Mouse (Mus musculus) liver, embryonic 15.5 days (tissue): ENCODE measurements around the gene 6430548M08Rik. TPM values are rescaled to one million over a fixed set of nuclear protein-coding genes. Genes with fewer than 3 reads are reported as not detected.

Source experiments
- ATAC-seq: fragments of 200-750 bp; cut with Nextera tagmentation; 2 replicates; pipeline ENCODE4 v1.8.0; 2017; ENCODE audit warnings: moderate number of reproducible peaks, mild to moderate bottlenecking, moderate library complexity; ENCODE audit not compliant: insufficient read depth
- H3K27ac ChIP-seq: fragments of 300-500 bp; sonication (generic); replicated peaks from 2 replicates; pipeline ENCODE4 v1.5.1; 2015; ENCODE audit warnings: mild to moderate bottlenecking, inconsistent platforms
- H3K27me3 ChIP-seq: fragments of 300-500 bp; sonication (generic); 2 replicates; pipeline ENCODE4 v1.6.1; 2015; ENCODE audit warnings: mild to moderate bottlenecking, inconsistent platforms
- H3K36me3 ChIP-seq: fragments of 300-500 bp; sonication (generic); replicated peaks from 2 replicates; pipeline ENCODE4 v1.6.1; 2015; ENCODE audit warnings: moderate library complexity, mild to moderate bottlenecking, inconsistent platforms
- H3K4me1 ChIP-seq: fragments of 300-500 bp; sonication (generic); replicated peaks from 2 replicates; pipeline ENCODE4 v1.6.1; 2015; ENCODE audit warnings: inconsistent platforms
- H3K4me2 ChIP-seq: fragments of 300-500 bp; sonication (generic); 2 replicates; pipeline ENCODE4 v1.6.1; 2015; ENCODE audit warnings: moderate library complexity, mild to moderate bottlenecking, inconsistent platforms
- H3K4me3 ChIP-seq: fragments of 300-500 bp; sonication (generic); replicated peaks from 2 replicates; pipeline ENCODE4 v1.5.1; 2015; ENCODE audit warnings: mild to moderate bottlenecking, inconsistent platforms
- H3K9ac ChIP-seq: fragments of 300-500 bp; sonication (generic); 2 replicates; pipeline ENCODE4 v1.6.1; 2015; ENCODE audit warnings: moderate library complexity, mild to moderate bottlenecking, inconsistent platforms
- H3K9me3 ChIP-seq: fragments of 300-500 bp; sonication (generic); replicated peaks from 2 replicates; pipeline ENCODE4 v1.6.1; 2016; ENCODE audit warnings: inconsistent platforms
- WGBS: fragments of 180-500 bp; shearing (Covaris S2); methylation state at CpG from one replicate; pipeline ENCODE4 v1.1.7; 2015; ENCODE audit warnings: mixed read lengths; ENCODE audit not compliant: insufficient replicate concordance; 5-methylcytosine and 5-hydroxymethylcytosine counted together
- polyA plus RNA-seq: library from polyadenylated mRNA; unstranded; fragments of >200 nt; fragmentation: Nextera tagmentation; extraction: Ambion mirVana; gene quantifications from 2 replicates; pipeline ENCODE4 v1.2.1, GENCODE M21; 2015

Gene 6430548M08Rik
- polyA plus RNA-seq, 1 experiment from 2014 or later, result 2.8 TPM

GRCm38 (mm10) chr8:120167821-120168220 lies 53.9 kb downstream of the 6430548M08Rik start:
- no peak for ATAC-seq
- Histone ChIP-seq H3K27ac (no peak overlapping the region), H3K4me3 (no peak overlapping the region), H3K36me3 (no peaks in the 10 kb centered on the region), H3K4me1 (no peaks in the 10 kb centered on the region), H3K4me2 (no peak overlapping the region), H3K9ac (no peak overlapping the region), H3K9me3 (no peaks in the 10 kb centered on the region), H3K27me3 (peaks cover 39% of the 10 kb centered on the region)
- WGBS, result 39% methylated on average over 5 of the region's 5 CpGs

- Histone ChIP-seq H3K9ac (no peak overlapping the region), H3K4me2 (no peak overlapping the region), H3K4me1 (no peaks in the 10 kb centered on the region), H3K9me3 (no peaks in the 10 kb centered on the region), H3K27me3 (peaks cover 45% of the 10 kb centered on the region), H3K4me3 (no peak overlapping the region), H3K27ac (no peak overlapping the region), H3K36me3 (no peaks in the 10 kb centered on the region)
- WGBS, result 43% methylated on average over 8 of the region's 8 CpGs
- ATAC-seq, result no peak
These were observed 55.2 kb downstream of the 6430548M08Rik start for GRCm38 (mm10) chr8:120169119-120169518.

GRCm38 (mm10) chr8:120173195-120173594 lies 59.2 kb downstream of the 6430548M08Rik start:
- Histone ChIP-seq H3K27me3 (peaks cover 66% of the 10 kb centered on the region), H3K27ac (no peak overlapping the region), H3K4me2 (no peak overlapping the region), H3K9ac (no peak overlapping the region), H3K4me1 (peaks cover 5% of the 10 kb centered on the region; the same call in 1 of the 2 replicates), H3K4me3 (no peak overlapping the region), H3K9me3 (no peaks in the 10 kb centered on the region), H3K36me3 (no peaks in the 10 kb centered on the region)
- ATAC-seq, result no peak
- 55% methylated on average over 1 of the region's 1 CpGs for WGBS

- Histone ChIP-seq H3K4me1 (peaks cover 5% of the 10 kb centered on the region), H3K27ac (no peak overlapping the region), H3K9ac (no peak overlapping the region), H3K27me3 (peaks cover 59% of the 10 kb centered on the region), H3K9me3 (no peaks in the 10 kb centered on the region), H3K4me2 (no peak overlapping the region), H3K4me3 (no peak overlapping the region), H3K36me3 (no peaks in the 10 kb centered on the region)
- no peak for ATAC-seq
- 34% methylated on average over 18 of the region's 18 CpGs for WGBS
These were observed 60.7 kb downstream of the 6430548M08Rik start for GRCm38 (mm10) chr8:120174606-120175005.

GRCm38 (mm10) chr8:120176605-120177004 lies 62.7 kb downstream of the 6430548M08Rik start:
- 29% methylated on average over 4 of the region's 4 CpGs for WGBS
- Histone ChIP-seq H3K36me3 (no peaks in the 10 kb centered on the region), H3K4me3 (no peak overlapping the region), H3K27ac (no peak overlapping the region), H3K9ac (no peak overlapping the region), H3K9me3 (no peaks in the 10 kb centered on the region), H3K4me1 (peaks cover 5% of the 10 kb centered on the region), H3K4me2 (no peak overlapping the region), H3K27me3 (peaks cover 57% of the 10 kb centered on the region)
- no peak for ATAC-seq

- Histone ChIP-seq H3K27me3 (peaks cover 56% of the 10 kb centered on the region), H3K36me3 (no peaks in the 10 kb centered on the region), H3K9ac (no peak within 1 kb of the TSS), H3K4me2 (no peak within 1 kb of the TSS), H3K4me1 (peaks cover 5% of the 10 kb centered on the region), H3K27ac (no peak within 1 kb of the TSS), H3K9me3 (no peaks in the 10 kb centered on the region), H3K4me3 (no peak within 1 kb of the TSS)
- 1% methylated on average over 25 of the region's 26 CpGs for WGBS
- ATAC-seq, result no peak
These were observed 63.6 kb downstream of the 6430548M08Rik start, which contains the start of gene Fam92b for GRCm38 (mm10) chr8:120177318-120178123. Fam92b (minus strand) TSS chr8:120177466.

- ATAC-seq, result no peak
- peaks cover 50% of the 10 kb centered on the region for H3K27me3 ChIP-seq
- no peak overlapping the region for H3K27ac ChIP-seq
- H3K4me1 ChIP-seq, result peaks cover 5% of the 10 kb centered on the region
- H3K9ac ChIP-seq, result no peak overlapping the region
- H3K36me3 ChIP-seq, result no peaks in the 10 kb centered on the region
- 17% methylated on average over 10 of the region's 10 CpGs for WGBS
- no peak overlapping the region for H3K4me3 ChIP-seq
- no peaks in the 10 kb centered on the region for H3K9me3 ChIP-seq
- no peak overlapping the region for H3K4me2 ChIP-seq
These were observed 64.2 kb downstream of the 6430548M08Rik start for GRCm38 (mm10) chr8:120178124-120178514.

GRCm38 (mm10) chr8:120179027-120179431 lies 65.1 kb downstream of the 6430548M08Rik start:
- under 1% methylated on average over 10 of the region's 10 CpGs for WGBS
- no peaks in the 10 kb centered on the region for H3K9me3 ChIP-seq
- H3K36me3 ChIP-seq, result no peaks in the 10 kb centered on the region
- peak; percentile 57; the same call in 1 of the 2 replicates for ATAC-seq
- no peak overlapping the region for H3K9ac ChIP-seq
- H3K4me1 ChIP-seq, result peaks cover 5% of the 10 kb centered on the region
- peak overlapping the region; percentile 54 for H3K4me2 ChIP-seq
- H3K4me3 ChIP-seq, result 0 out of 2 replicates have a peak overlapping the region, but pooled peaks have one; percentile 18
- peaks cover 48% of the 10 kb centered on the region for H3K27me3 ChIP-seq
- H3K27ac ChIP-seq, result no peak overlapping the region

GRCm38 (mm10) chr8:120180445-120180970 lies 66.6 kb downstream of the 6430548M08Rik start:
- H3K27ac ChIP-seq, result no peak overlapping the region
- H3K4me1 ChIP-seq, result peaks cover 9% of the 10 kb centered on the region
- H3K9me3 ChIP-seq, result no peaks in the 10 kb centered on the region

GRCm38 (mm10) chr8:120181274-120181673 lies 67.3 kb downstream of the 6430548M08Rik start:
- ATAC-seq, result no peak
- Histone ChIP-seq H3K36me3 (no peaks in the 10 kb centered on the region), H3K9me3 (no peaks in the 10 kb centered on the region), H3K27me3 (peaks cover 26% of the 10 kb centered on the region), H3K9ac (no peak overlapping the region), H3K4me2 (no peak overlapping the region), H3K4me3 (no peak overlapping the region), H3K27ac (no peak overlapping the region), H3K4me1 (peaks cover 9% of the 10 kb centered on the region)
- WGBS, result 55% methylated on average over 5 of the region's 5 CpGs

More at GRCm38 (mm10) chr8:120180445-120180970, 66.6 kb downstream of the 6430548M08Rik start:
- Histone ChIP-seq H3K36me3 (no peaks in the 10 kb centered on the region), H3K27me3 (peaks cover 33% of the 10 kb centered on the region), H3K4me3 (no peak overlapping the region), H3K9ac (no peak overlapping the region), H3K4me2 (no peak overlapping the region)
- no peak for ATAC-seq
- WGBS, result 52% methylated on average over 7 of the region's 7 CpGs

- no peak overlapping the region for H3K9ac ChIP-seq
- no peak overlapping the region for H3K4me2 ChIP-seq
- 57% methylated on average over 4 of the region's 4 CpGs for WGBS
- no peaks in the 10 kb centered on the region for H3K36me3 ChIP-seq
- peaks cover 9% of the 10 kb centered on the region for H3K4me1 ChIP-seq
- H3K27me3 ChIP-seq, result peaks cover 19% of the 10 kb centered on the region
- ATAC-seq, result no peak
- no peaks in the 10 kb centered on the region for H3K9me3 ChIP-seq
- no peak overlapping the region for H3K4me3 ChIP-seq
- no peak overlapping the region for H3K27ac ChIP-seq
These were observed 68.0 kb downstream of the 6430548M08Rik start for GRCm38 (mm10) chr8:120181861-120182414.
